Mouse (Mus musculus) C2C12 (cell line): ENCODE data around the gene Tnfrsf21.

ENCODE experiments used
- CEBPB ChIP-seq: IDR thresholded peaks from one replicate; pipeline ENCODE4 v1.6.1; 2011; ENCODE audit warnings: low read depth, mild to moderate bottlenecking, control low read depth, moderate library complexity
- CTCF ChIP-seq: IDR thresholded peaks from one replicate; pipeline ENCODE4 v1.5.1; 2011; ENCODE audit not compliant: control insufficient read depth, insufficient read depth, insufficient read length
- FOSL1 ChIP-seq: IDR thresholded peaks from one replicate; pipeline ENCODE4 v1.8.0; 2011; ENCODE audit warnings: mild to moderate bottlenecking, low read length; ENCODE audit not compliant: poor library complexity, insufficient read depth, severe bottlenecking
- MYOD1 ChIP-seq: IDR thresholded peaks from one replicate; pipeline ENCODE4 v1.6.1; 2011; ENCODE audit warnings: low read depth; ENCODE audit not compliant: control insufficient read depth, insufficient read length

DNA sequence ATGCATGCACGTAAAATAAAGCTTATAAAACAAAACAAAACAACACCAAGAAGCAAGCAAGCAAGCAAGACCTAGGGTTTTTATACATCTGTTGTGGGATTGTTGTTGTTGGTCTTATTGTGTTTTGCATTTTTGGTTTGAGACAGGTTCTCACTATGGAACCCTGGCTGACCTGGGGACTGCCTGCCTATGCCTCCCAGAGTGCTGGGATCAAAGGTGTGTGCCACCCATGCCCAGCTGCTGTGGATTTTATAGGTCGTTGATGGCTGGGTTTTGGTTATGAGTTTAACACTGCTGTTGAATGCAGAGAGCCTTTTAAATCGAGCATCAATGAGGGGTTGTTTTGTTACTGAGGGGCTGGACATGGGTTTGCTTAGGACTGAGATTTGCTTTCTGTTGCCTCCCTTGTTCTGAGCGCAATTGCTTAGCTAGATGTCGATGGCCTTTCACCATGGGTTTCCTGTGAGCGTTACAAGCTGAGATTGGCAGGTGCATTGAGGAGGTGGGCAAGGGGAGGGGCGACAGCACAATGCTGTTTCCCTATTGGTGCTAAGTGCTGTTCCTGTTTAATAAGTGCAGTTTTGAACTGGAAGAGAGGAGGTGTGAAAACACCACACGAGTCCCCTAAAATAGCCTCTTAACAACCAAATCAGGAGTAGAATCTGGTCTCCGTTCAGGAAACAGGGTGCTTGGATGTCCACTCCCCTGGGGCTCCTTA lies 94.0 kb downstream of the Tnfrsf21 start:
- TF ChIP-seq MYOD1: no peak
- no peak for TF ChIP-seq CEBPB
- TF ChIP-seq CTCF: no peak
- no peak for TF ChIP-seq FOSL1
